Mouse (Mus musculus): ENCODE measurements around the gene BC034090. TPM values are rescaled to one million over a fixed set of nuclear protein-coding genes. Genes with fewer than 3 reads are reported as not detected.

BC034090 gene
- polyA plus RNA-seq, 1 experiment from 2014 or later, result 3.2 TPM

DNA sequence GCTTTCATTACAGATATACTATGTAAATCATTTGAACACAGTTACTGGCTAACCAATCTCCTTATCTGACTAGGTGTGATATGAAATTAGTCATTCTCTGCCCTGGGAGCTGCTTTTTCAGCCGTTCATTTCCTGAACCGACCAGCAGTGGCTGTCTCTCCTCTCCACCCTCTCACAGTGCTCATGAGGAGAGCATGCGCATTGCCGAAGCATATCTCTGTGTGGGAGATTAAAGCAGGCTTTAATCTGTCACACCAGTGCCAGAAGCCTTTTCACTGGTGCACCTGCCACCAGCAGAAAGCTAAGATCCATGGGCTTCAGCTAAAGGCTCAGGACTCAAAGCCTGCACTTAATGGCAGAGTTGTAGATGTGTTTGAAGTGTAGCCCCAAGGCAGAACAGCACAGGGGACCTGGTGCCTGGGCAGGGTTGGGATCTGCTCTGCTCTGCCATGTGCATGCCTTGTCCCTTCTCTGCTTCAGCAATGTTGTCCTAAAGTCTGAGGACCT lies 42.8 kb downstream of the BC034090 start:
- 77% methylated on average over 4 of the region's 4 CpGs for WGBS

DNA sequence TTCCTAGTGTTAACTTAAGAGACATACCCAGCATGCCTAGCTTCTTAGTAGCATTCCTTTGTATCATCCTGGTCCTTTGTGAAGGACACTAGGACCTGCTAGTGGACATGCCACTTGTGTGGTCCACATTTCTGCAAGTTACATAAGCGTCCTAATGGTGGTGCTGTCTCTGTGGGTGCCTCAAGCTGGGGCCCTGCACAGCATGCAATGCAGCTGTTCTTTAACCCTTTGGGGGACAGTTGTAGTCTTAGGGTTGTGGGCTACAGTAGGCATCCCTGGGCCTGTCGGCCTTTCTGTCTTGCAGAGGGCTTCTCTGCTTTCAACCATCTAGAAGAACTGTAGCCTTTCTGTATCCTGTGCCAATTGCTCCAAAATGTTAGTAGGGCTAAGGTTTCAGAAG lies 43.3 kb downstream of the BC034090 start:
- no peak for DNase-seq (ENCODE audit: low spot score)
- peaks cover 3% of the 10 kb centered on the region; the same call in 1 of the 2 replicates for H3K36me3 ChIP-seq (ENCODE audit: control insufficient read depth, insufficient read depth, low read length)
- peaks cover 9% of the 10 kb centered on the region; the same call in 1 of the 2 replicates for H3K4me1 ChIP-seq (replicated peaks; ENCODE audit: control insufficient read depth, insufficient read depth, low read length)
- H3K27ac ChIP-seq (ENCODE audit: low read depth, low read length), result no peak overlapping the region
- WGBS, result 46% methylated on average over 2 of the region's 2 CpGs
- no peaks in the 10 kb centered on the region for H3K27me3 ChIP-seq (ENCODE audit: control insufficient read depth, insufficient read depth, low read length)
- no peak overlapping the region for H3K9ac ChIP-seq (ENCODE audit: low read length)
- ATAC-seq (replicated peaks; ENCODE audit: low FRiP score), result no peak
- H3K9me3 ChIP-seq (ENCODE audit: control insufficient read depth, low read length), result no peaks in the 10 kb centered on the region
- no peak overlapping the region for H3K4me3 ChIP-seq (ENCODE audit: low read depth, low read length)
- no peak overlapping the region for H3K4me2 ChIP-seq (ENCODE audit: low read depth, low read length, severe bottlenecking)

More for the DNA sequence above, 42.8 kb downstream of the BC034090 start:
- H3K4me3 ChIP-seq (ENCODE audit: low read depth, low read length), result no peak overlapping the region
- peaks cover 3% of the 10 kb centered on the region; the same call in 1 of the 2 replicates for H3K36me3 ChIP-seq (ENCODE audit: control insufficient read depth, insufficient read depth, low read length)
- no peak overlapping the region for H3K4me2 ChIP-seq (ENCODE audit: low read depth, low read length, severe bottlenecking)
- H3K9ac ChIP-seq (ENCODE audit: low read length), result no peak overlapping the region
- no peaks in the 10 kb centered on the region for H3K9me3 ChIP-seq (ENCODE audit: control insufficient read depth, low read length)
- ATAC-seq (replicated peaks; ENCODE audit: low FRiP score) (no peak), DNase-seq (ENCODE audit: low spot score) (no peak)
- H3K4me1 ChIP-seq (replicated peaks; ENCODE audit: control insufficient read depth, insufficient read depth, low read length), result peaks cover 9% of the 10 kb centered on the region; the same call in 1 of the 2 replicates
- H3K27ac ChIP-seq (ENCODE audit: low read depth, low read length), result no peak overlapping the region
- H3K27me3 ChIP-seq (ENCODE audit: control insufficient read depth, insufficient read depth, low read length), result no peaks in the 10 kb centered on the region

DNA sequence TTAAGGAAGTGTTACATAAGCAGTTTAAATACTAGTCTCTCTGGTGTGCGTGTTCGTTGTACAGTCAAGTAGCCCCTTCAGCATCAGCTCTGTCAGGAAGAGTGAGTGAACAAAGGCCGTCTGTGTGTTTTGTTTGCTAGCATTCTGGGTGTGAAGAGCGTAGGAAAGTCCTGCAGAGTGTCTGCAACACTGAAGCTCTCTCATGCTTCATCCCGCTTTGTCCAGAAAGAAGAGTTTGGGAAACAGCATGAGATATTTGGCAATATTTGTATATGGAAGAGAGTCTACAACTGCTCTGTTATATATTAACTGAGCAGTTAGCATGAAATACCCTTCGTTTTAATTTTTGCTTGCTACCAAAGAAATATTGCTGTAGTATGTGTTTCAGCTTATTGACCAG lies 44.7 kb downstream of the BC034090 start:
- ATAC-seq (replicated peaks; ENCODE audit: low FRiP score), result no peak
- peaks cover 7% of the 10 kb centered on the region; the same call in 1 of the 2 replicates for H3K4me1 ChIP-seq (replicated peaks; ENCODE audit: control insufficient read depth, insufficient read depth, low read length)

DNA sequence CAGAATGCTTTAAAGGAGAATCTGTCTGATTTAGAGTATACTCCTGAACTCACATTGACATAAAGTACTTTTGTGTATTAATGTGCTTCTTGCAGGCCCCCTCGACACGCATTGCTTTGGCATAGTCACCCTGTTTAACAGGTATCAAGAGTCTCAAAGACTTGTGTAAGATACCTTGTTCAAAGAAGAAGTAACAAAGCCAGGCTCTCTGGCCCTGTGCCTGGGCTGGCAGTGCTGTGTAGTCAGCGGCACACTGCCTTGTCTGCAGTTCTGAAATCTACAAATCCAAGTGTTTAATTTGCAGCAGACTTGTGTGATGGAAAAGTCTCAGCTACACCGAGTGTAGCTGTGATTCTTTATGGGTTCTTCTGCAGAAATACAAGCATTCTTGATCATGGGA lies 47.6 kb downstream of the BC034090 start:
- no peak overlapping the region for H3K27ac ChIP-seq (ENCODE audit: low read depth, low read length)
- no peak for DNase-seq (ENCODE audit: low spot score)

More for the DNA sequence above, 44.7 kb downstream of the BC034090 start:
- Histone ChIP-seq H3K4me3 (ENCODE audit: low read depth, low read length) (no peak overlapping the region), H3K27me3 (ENCODE audit: control insufficient read depth, insufficient read depth, low read length) (no peaks in the 10 kb centered on the region), H3K4me2 (ENCODE audit: low read depth, low read length, severe bottlenecking) (no peak overlapping the region), H3K27ac (ENCODE audit: low read depth, low read length) (no peak overlapping the region), H3K36me3 (ENCODE audit: control insufficient read depth, insufficient read depth, low read length) (peaks cover 3% of the 10 kb centered on the region; the same call in 1 of the 2 replicates), H3K9ac (ENCODE audit: low read length) (no peak overlapping the region), H3K9me3 (ENCODE audit: control insufficient read depth, low read length) (no peaks in the 10 kb centered on the region)
- DNase-seq (ENCODE audit: low spot score), result no peak
- WGBS, result 77% methylated on average over 6 of the region's 6 CpGs

DNA sequence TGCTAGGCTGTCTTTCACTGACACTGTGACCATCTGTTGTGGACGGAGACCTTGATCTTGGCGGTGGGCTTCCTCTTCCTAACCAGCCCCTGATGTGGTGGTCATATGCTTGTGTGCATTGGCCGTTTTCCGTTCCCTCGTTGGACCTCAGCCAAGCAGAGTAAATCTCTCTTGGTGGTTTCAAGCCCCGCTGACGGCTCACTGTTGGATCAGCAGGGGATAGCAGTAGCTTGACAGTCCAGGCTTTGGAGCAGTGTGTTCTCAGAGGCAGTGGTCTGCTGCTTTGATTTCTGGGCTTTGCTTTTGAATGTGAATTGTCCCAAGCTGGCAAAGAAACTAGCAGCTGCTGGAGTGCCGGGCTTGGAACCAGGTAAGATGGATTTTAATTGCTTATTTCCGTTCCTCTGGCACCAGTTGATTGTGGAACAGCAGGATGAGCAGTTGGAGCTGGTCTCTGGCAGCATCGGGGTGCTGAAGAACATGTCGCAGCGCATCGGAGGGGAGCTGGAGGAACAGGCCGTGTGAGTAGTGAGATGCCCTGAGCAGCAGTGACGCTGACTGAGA lies 51.4 kb downstream of the BC034090 start:
- DNase-seq (ENCODE audit: low spot score) (no peak), ATAC-seq (replicated peaks; ENCODE audit: low FRiP score) (no peak)
- Histone ChIP-seq H3K27ac (ENCODE audit: low read depth, low read length) (no peak overlapping the region), H3K27me3 (ENCODE audit: control insufficient read depth, insufficient read depth, low read length) (no peaks in the 10 kb centered on the region), H3K9me3 (ENCODE audit: control insufficient read depth, low read length) (no peaks in the 10 kb centered on the region), H3K4me1 (replicated peaks; ENCODE audit: control insufficient read depth, insufficient read depth, low read length) (no peaks in the 10 kb centered on the region), H3K36me3 (ENCODE audit: control insufficient read depth, insufficient read depth, low read length) (peaks cover 8% of the 10 kb centered on the region), H3K4me2 (ENCODE audit: low read depth, low read length, severe bottlenecking) (no peak overlapping the region), H3K9ac (ENCODE audit: low read length) (no peak overlapping the region), H3K4me3 (ENCODE audit: low read depth, low read length) (no peak overlapping the region)
- 83% methylated on average over 15 of the region's 15 CpGs for WGBS

More for the DNA sequence above, 47.6 kb downstream of the BC034090 start:
- H3K4me2 ChIP-seq (ENCODE audit: low read depth, low read length, severe bottlenecking), result no peak overlapping the region
- WGBS, result 95% methylated on average over 4 of the region's 4 CpGs
- no peaks in the 10 kb centered on the region; the same call in 1 of the 2 replicates for H3K36me3 ChIP-seq (ENCODE audit: control insufficient read depth, insufficient read depth, low read length)
- no peaks in the 10 kb centered on the region for H3K4me1 ChIP-seq (replicated peaks; ENCODE audit: control insufficient read depth, insufficient read depth, low read length)
- no peak overlapping the region for H3K4me3 ChIP-seq (ENCODE audit: low read depth, low read length)
- H3K27me3 ChIP-seq (ENCODE audit: control insufficient read depth, insufficient read depth, low read length), result no peaks in the 10 kb centered on the region
- no peaks in the 10 kb centered on the region for H3K9me3 ChIP-seq (ENCODE audit: control insufficient read depth, low read length)
- ATAC-seq (replicated peaks; ENCODE audit: low FRiP score), result no peak
- no peak overlapping the region for H3K9ac ChIP-seq (ENCODE audit: low read length)

DNA sequence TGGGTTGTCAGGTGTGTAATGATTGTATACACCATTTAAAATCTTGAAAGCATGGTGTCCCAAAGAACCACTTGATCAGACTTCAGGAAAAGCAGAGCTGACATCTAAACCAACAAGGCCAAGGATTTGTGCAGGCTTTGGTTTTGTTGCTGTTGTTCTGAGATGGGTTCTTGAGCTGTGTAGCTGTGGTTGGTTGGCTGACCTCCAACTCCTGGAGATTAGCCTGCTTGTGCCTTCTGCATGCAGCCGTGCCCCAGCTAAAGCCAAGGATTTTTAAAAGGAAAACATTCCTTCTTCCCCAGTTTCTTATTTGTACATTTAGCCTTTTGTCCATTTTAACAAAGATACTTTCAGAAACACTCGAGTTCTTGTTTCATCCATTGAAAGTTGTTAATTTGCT lies 52.6 kb downstream of the BC034090 start:
- Histone ChIP-seq H3K4me2 (ENCODE audit: low read depth, low read length, severe bottlenecking) (no peak overlapping the region), H3K4me3 (ENCODE audit: low read depth, low read length) (no peak overlapping the region), H3K27me3 (ENCODE audit: control insufficient read depth, insufficient read depth, low read length) (no peaks in the 10 kb centered on the region), H3K9ac (ENCODE audit: low read length) (no peak overlapping the region), H3K27ac (ENCODE audit: low read depth, low read length) (no peak overlapping the region), H3K9me3 (ENCODE audit: control insufficient read depth, low read length) (no peaks in the 10 kb centered on the region), H3K36me3 (ENCODE audit: control insufficient read depth, insufficient read depth, low read length) (peaks cover 8% of the 10 kb centered on the region), H3K4me1 (replicated peaks; ENCODE audit: control insufficient read depth, insufficient read depth, low read length) (no peaks in the 10 kb centered on the region)
- DNase-seq (ENCODE audit: low spot score), result no peak
- no peak for ATAC-seq (replicated peaks; ENCODE audit: low FRiP score)
- WGBS, result 83% methylated on average over 2 of the region's 2 CpGs

DNA sequence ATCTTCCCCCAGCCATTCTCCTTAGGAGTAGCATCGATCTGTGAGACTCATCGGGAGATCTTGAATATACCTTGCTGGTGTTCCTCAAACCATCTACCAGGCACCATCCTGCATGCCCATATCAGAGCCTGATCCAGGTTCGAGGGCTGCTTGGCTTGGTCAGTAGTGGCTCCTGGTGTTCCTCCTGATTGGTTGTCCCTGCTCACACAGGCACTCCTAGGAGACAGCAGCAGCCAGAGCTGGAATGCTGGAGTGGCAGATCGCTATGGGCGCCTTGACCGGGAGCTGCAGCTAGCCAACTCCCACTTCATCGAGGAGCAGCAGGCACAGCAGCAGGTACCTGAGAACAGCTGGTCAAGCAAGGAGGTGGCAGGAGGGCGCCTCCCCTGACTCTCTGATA lies 53.0 kb downstream of the BC034090 start:
- H3K27me3 ChIP-seq (ENCODE audit: control insufficient read depth, insufficient read depth, low read length), result no peaks in the 10 kb centered on the region
- H3K36me3 ChIP-seq (ENCODE audit: control insufficient read depth, insufficient read depth, low read length), result peaks cover 8% of the 10 kb centered on the region
- no peak overlapping the region for H3K4me3 ChIP-seq (ENCODE audit: low read depth, low read length)
- no peak overlapping the region for H3K4me2 ChIP-seq (ENCODE audit: low read depth, low read length, severe bottlenecking)
- H3K27ac ChIP-seq (ENCODE audit: low read depth, low read length), result no peak overlapping the region
- no peaks in the 10 kb centered on the region for H3K4me1 ChIP-seq (replicated peaks; ENCODE audit: control insufficient read depth, insufficient read depth, low read length)
- no peaks in the 10 kb centered on the region for H3K9me3 ChIP-seq (ENCODE audit: control insufficient read depth, low read length)
- DNase-seq (ENCODE audit: low spot score) (no peak), ATAC-seq (replicated peaks; ENCODE audit: low FRiP score) (no peak)
- H3K9ac ChIP-seq (ENCODE audit: low read length), result no peak overlapping the region
- WGBS, result 90% methylated on average over 8 of the region's 8 CpGs

DNA sequence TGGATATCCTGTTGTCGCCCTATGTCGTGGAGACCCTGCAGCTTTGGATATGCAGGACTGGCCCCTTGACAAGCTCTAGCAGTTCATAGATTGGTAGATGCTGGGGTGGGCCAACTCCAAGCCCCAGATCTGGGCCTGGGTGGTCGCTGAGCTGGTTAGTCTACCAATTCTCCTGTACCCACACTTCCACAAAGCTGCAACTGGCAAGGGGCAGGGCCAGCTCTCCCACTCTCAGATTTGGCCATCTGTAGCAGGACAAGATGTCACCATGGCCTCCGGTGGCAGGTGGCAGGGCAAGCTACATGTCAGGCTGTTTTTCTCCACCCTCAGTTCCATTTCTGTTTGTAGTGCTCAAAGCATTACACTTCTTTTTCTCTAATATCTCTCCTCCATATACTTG lies 55.6 kb downstream of the BC034090 start:
- H3K4me3 ChIP-seq (ENCODE audit: low read depth, low read length), result no peak overlapping the region
- H3K4me1 ChIP-seq (replicated peaks; ENCODE audit: control insufficient read depth, insufficient read depth, low read length), result no peaks in the 10 kb centered on the region
- no peaks in the 10 kb centered on the region for H3K27me3 ChIP-seq (ENCODE audit: control insufficient read depth, insufficient read depth, low read length)
- no peak overlapping the region for H3K9ac ChIP-seq (ENCODE audit: low read length)
- no peak for DNase-seq (ENCODE audit: low spot score)
- H3K4me2 ChIP-seq (ENCODE audit: low read depth, low read length, severe bottlenecking), result no peak overlapping the region
- no peaks in the 10 kb centered on the region for H3K9me3 ChIP-seq (ENCODE audit: control insufficient read depth, low read length)
- WGBS, result 94% methylated on average over 4 of the region's 4 CpGs
- H3K27ac ChIP-seq (ENCODE audit: low read depth, low read length), result no peak overlapping the region
- H3K36me3 ChIP-seq (ENCODE audit: control insufficient read depth, insufficient read depth, low read length), result peaks cover 8% of the 10 kb centered on the region
- ATAC-seq (replicated peaks; ENCODE audit: low FRiP score), result no peak

DNA sequence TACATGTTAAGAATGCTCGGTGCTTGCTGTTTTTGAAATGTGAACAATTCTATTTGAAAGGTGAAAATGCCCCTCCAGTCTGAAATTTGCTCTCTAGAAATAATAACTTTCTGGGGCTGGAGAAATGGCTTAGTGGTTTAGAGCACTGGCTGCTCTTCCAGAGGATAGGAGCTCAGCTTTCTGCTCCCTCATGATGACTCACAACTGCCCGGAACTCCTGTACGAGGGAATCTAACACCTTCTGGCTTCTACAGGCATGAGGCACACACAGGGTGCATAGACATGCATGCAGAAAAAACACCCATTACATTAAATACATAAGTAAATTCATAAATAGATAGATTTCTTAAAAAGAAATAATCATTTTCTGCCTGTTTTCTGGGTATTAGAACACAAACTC lies 60.1 kb downstream of the BC034090 start:
- WGBS, result 92% methylated on average over 3 of the region's 3 CpGs
- Histone ChIP-seq H3K4me1 (replicated peaks; ENCODE audit: control insufficient read depth, insufficient read depth, low read length) (no peaks in the 10 kb centered on the region), H3K4me3 (ENCODE audit: low read depth, low read length) (no peak overlapping the region), H3K27me3 (ENCODE audit: control insufficient read depth, insufficient read depth, low read length) (no peaks in the 10 kb centered on the region), H3K36me3 (ENCODE audit: control insufficient read depth, insufficient read depth, low read length) (peaks cover 5% of the 10 kb centered on the region), H3K9me3 (ENCODE audit: control insufficient read depth, low read length) (no peaks in the 10 kb centered on the region), H3K27ac (ENCODE audit: low read depth, low read length) (no peak overlapping the region), H3K9ac (ENCODE audit: low read length) (no peak overlapping the region), H3K4me2 (ENCODE audit: low read depth, low read length, severe bottlenecking) (no peak overlapping the region)
- DNase-seq (ENCODE audit: low spot score) (no peak), ATAC-seq (replicated peaks; ENCODE audit: low FRiP score) (no peak)
